Mouse (Mus musculus): ENCODE data around the gene Vgll4. TPM values are rescaled to one million over a fixed set of nuclear protein-coding genes. Genes with fewer than 3 reads are reported as not detected.

Vgll4 gene
- total and polyA plus RNA-seq, 3 experiments = 33.3 to 39.4 (median 35.0) TPM

DNA sequence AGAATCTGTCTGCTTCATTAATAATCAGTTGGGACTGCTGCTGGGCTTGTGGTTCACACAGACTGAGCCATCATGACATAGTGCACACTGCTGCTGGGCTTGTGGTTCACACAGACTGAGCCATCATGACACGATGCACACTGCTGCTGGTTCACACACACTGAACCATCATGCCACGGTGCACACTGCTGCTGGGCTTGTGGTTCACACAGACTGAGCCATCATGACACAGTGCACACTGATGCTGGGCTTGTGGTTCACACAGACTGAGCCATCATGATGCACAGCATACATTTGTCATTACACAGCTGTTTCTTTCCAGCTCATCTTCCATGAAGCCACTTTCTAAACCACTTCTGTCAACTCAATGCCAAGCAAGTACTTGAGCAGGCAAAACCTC, 30.1 kb downstream of the Vgll4 start:
- H3K4me1 ChIP-seq (ENCODE audit: insufficient read depth, low read depth, low read length) = peaks cover 3% of the 10 kb centered on the region; the same call in 1 of the 2 replicates
- H3K4me3 ChIP-seq (ENCODE audit: low read depth, low read length) = no peak overlapping the region
- H3K27me3 ChIP-seq (ENCODE audit: insufficient read depth, low read length) = peaks cover 5% of the 10 kb centered on the region
- no peak for DNase-seq (ENCODE audit: low spot score)
- H3K36me3 ChIP-seq (replicated peaks) = no peaks in the 10 kb centered on the region
- H3K9me3 ChIP-seq (replicated peaks) = no peaks in the 10 kb centered on the region
- no peak for ATAC-seq (ENCODE audit: extremely low read depth, insufficient number of reproducible peaks, low FRiP score, poor library complexity, severe bottlenecking)
- TF ChIP-seq TAL1 (conservative IDR thresholded peaks at IDR 0.05; ENCODE audit: low read depth, low read length) (no peak), POLR2AphosphoS5 (IDR thresholded peaks at IDR 0.05; ENCODE audit: insufficient replicate concordance, low read depth, low read length) (no peak), GATA1 (IDR thresholded peaks at IDR 0.05; ENCODE audit: borderline replicate concordance, low read length) (no peak)

DNA sequence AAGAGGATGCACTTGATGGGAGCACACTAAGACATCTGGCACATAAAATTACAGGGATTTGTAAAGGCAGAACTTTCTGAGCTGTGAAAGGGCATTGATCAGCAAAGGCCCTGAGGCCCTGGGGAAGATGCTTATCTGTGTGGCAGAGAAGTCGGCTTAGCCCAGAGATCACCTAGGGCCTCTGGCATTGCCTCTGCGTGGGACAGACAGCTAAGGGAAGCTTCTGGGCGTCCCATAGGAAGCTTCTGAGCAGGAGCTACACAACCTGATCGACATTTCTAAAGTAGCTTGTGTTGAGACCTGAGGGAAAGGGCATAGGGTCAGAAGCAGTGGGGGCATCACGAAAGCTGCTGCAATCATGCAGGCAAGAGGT, 32.9 kb downstream of the Vgll4 start:
- no peaks in the 10 kb centered on the region for H3K9me3 ChIP-seq (replicated peaks)
- TF ChIP-seq GATA1 (IDR thresholded peaks at IDR 0.05; ENCODE audit: borderline replicate concordance, low read length) (no peak), CTCF (IDR thresholded peaks at IDR 0.05; ENCODE audit: low read depth, low read length) (no peak), GATA2 (IDR thresholded peaks at IDR 0.05; ENCODE audit: borderline replicate concordance, low read depth, low read length) (no peak)
- H3K27me3 ChIP-seq (ENCODE audit: insufficient read depth, low read length) = peaks cover 12% of the 10 kb centered on the region
- DNase-seq (ENCODE audit: low spot score) (no peak), ATAC-seq (ENCODE audit: extremely low read depth, insufficient number of reproducible peaks, low FRiP score, poor library complexity, severe bottlenecking) (no peak)
- H3K4me1 ChIP-seq (ENCODE audit: insufficient read depth, low read depth, low read length) = peaks cover 3% of the 10 kb centered on the region; the same call in 1 of the 2 replicates
- no peak overlapping the region for H3K4me3 ChIP-seq (ENCODE audit: low read depth, low read length)
- no peaks in the 10 kb centered on the region for H3K36me3 ChIP-seq (replicated peaks)

DNA sequence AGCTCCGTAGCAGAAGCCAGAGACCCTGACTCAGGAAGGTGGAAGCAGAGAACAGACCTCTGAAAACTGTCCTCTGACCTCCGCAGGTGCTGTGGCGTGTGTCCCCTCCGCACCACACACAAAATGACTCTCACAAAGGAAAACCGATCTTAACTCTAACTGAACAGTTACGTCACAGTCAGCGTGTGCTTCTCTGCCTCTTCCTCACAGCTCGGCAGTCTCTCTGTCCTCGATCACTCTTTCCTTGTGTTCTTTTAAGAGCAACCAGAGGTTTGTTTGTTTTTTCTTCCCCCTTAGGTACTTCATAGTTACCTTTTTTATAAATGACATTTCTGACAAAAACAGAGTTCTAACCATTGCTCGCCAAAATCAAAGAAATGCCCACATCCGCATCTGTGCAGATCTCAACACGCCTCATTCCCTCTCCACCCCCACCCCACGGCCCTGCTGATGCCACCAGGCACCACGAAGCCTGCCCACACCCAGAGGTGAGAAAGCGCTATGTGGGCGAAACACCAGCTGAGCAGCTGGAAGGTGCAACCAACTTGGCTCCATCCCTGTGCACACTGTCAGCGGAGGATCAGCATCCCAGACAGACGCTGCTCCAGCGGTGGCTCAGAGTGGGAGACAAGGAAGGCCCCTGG, 33.4 kb downstream of the Vgll4 start:
- Histone ChIP-seq H3K4me1 (ENCODE audit: insufficient read depth, low read depth, low read length) (peaks cover 3% of the 10 kb centered on the region; the same call in 1 of the 2 replicates), H3K36me3 (replicated peaks) (no peaks in the 10 kb centered on the region), H3K4me3 (ENCODE audit: low read depth, low read length) (no peak overlapping the region), H3K9me3 (replicated peaks) (no peaks in the 10 kb centered on the region), H3K27me3 (ENCODE audit: insufficient read depth, low read length) (peaks cover 16% of the 10 kb centered on the region)
- ATAC-seq (ENCODE audit: extremely low read depth, insufficient number of reproducible peaks, low FRiP score, poor library complexity, severe bottlenecking) (no peak), DNase-seq (ENCODE audit: low spot score) (no peak)
- TF ChIP-seq TAL1 (conservative IDR thresholded peaks at IDR 0.05; ENCODE audit: low read depth, low read length) = no peak
- no peak for TF ChIP-seq CTCF (IDR thresholded peaks at IDR 0.05; ENCODE audit: low read depth, low read length)
- TF ChIP-seq GATA1 (IDR thresholded peaks at IDR 0.05; ENCODE audit: borderline replicate concordance, low read length) = no peak
- TF ChIP-seq GATA2 (IDR thresholded peaks at IDR 0.05; ENCODE audit: borderline replicate concordance, low read depth, low read length) = no peak
- TF ChIP-seq POLR2AphosphoS5 (IDR thresholded peaks at IDR 0.05; ENCODE audit: insufficient replicate concordance, low read depth, low read length) = no peak

DNA sequence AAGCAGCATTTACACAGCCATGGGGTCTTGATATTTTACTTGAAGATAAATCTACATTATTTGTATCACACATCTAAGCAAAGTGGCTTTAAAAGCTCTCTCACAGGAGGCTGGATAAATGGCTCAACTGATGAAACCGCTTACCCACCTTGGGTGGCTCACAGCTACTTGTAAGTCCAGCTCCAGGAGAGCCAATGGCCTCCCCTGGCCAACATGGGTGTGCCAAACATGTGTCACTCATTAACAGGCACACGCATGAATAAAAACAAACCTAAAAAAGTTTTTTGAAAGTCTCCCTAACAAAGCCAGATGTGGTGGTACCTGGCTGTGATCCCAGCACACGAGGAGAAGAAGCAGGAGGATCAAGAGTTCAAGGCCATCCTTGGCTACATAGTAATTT, 34.4 kb downstream of the Vgll4 start:
- H3K4me1 ChIP-seq (ENCODE audit: insufficient read depth, low read depth, low read length) = peaks cover 3% of the 10 kb centered on the region; the same call in 1 of the 2 replicates
- ATAC-seq (ENCODE audit: extremely low read depth, insufficient number of reproducible peaks, low FRiP score, poor library complexity, severe bottlenecking) (no peak), DNase-seq (ENCODE audit: low spot score) (no peak)
- no peaks in the 10 kb centered on the region for H3K36me3 ChIP-seq (replicated peaks)
- no peaks in the 10 kb centered on the region for H3K9me3 ChIP-seq (replicated peaks)
- H3K27me3 ChIP-seq (ENCODE audit: insufficient read depth, low read length) = peaks cover 23% of the 10 kb centered on the region
- TF ChIP-seq GATA1 (IDR thresholded peaks at IDR 0.05; ENCODE audit: borderline replicate concordance, low read length) (no peak), GATA2 (IDR thresholded peaks at IDR 0.05; ENCODE audit: borderline replicate concordance, low read depth, low read length) (no peak), POLR2AphosphoS5 (IDR thresholded peaks at IDR 0.05; ENCODE audit: insufficient replicate concordance, low read depth, low read length) (no peak), CTCF (IDR thresholded peaks at IDR 0.05; ENCODE audit: low read depth, low read length) (no peak), TAL1 (conservative IDR thresholded peaks at IDR 0.05; ENCODE audit: low read depth, low read length) (no peak)
- H3K4me3 ChIP-seq (ENCODE audit: low read depth, low read length) = no peak overlapping the region

DNA sequence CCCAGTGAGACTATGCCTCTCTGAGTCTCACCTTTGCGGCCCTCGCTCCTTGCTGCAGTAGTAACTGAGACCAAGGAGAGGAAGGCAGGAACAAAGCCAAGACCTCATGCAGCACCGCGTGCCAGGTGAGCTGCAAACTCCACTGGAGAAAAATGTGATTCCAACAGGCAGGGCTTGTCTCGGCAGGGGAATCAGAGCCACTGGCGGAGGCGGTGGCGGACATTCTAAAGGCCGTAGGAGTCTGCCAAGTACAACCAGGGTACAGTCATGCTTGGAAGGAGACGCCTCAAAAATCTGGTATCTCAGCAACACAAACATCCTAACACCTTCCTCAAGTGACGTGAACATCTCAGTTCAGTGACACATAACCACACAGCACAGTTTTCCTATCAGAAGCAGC, 35.7 kb downstream of the Vgll4 start:
- H3K27me3 ChIP-seq (ENCODE audit: insufficient read depth, low read length) = peaks cover 21% of the 10 kb centered on the region
- H3K36me3 ChIP-seq (replicated peaks) = no peaks in the 10 kb centered on the region
- no peaks in the 10 kb centered on the region for H3K9me3 ChIP-seq (replicated peaks)
- ATAC-seq (ENCODE audit: extremely low read depth, insufficient number of reproducible peaks, low FRiP score, poor library complexity, severe bottlenecking) = no peak
- DNase-seq (ENCODE audit: low spot score) = no peak
- no peak overlapping the region for H3K4me3 ChIP-seq (ENCODE audit: low read depth, low read length)
- TF ChIP-seq CTCF (IDR thresholded peaks at IDR 0.05; ENCODE audit: low read depth, low read length) = no peak
- H3K4me1 ChIP-seq (ENCODE audit: insufficient read depth, low read depth, low read length) = peaks cover 11% of the 10 kb centered on the region

DNA sequence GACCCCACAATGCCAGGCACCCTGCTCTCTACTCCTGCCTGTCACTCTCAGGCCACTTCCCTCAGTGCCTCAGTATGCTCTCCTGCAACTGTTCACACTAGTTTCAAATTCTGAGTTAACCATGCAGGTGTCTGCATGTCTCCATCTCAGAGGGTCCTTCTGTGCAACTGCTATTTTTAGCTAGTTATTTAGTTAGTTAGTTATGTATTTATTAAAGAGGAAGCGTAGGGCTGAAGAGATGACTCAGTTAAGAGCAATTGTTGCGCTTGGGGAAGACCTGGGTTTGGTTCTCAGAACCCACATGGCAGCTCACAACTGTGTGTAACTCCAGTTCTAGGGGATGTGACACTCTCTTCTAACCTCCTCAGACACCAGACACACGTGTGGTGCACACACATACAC, 36.8 kb downstream of the Vgll4 start:
- no peak for TF ChIP-seq GATA2 (IDR thresholded peaks at IDR 0.05; ENCODE audit: borderline replicate concordance, low read depth, low read length)
- TF ChIP-seq POLR2AphosphoS5 (IDR thresholded peaks at IDR 0.05; ENCODE audit: insufficient replicate concordance, low read depth, low read length) = no peak
- no peak for TF ChIP-seq TAL1 (conservative IDR thresholded peaks at IDR 0.05; ENCODE audit: low read depth, low read length)
- no peak for TF ChIP-seq GATA1 (IDR thresholded peaks at IDR 0.05; ENCODE audit: borderline replicate concordance, low read length)
- no peak for TF ChIP-seq CTCF (IDR thresholded peaks at IDR 0.05; ENCODE audit: low read depth, low read length)
- DNase-seq (ENCODE audit: low spot score) = no peak
- no peaks in the 10 kb centered on the region for H3K9me3 ChIP-seq (replicated peaks)
- no peaks in the 10 kb centered on the region for H3K36me3 ChIP-seq (replicated peaks)
- peaks cover 11% of the 10 kb centered on the region for H3K4me1 ChIP-seq (ENCODE audit: insufficient read depth, low read depth, low read length)
- H3K4me3 ChIP-seq (ENCODE audit: low read depth, low read length) = no peak overlapping the region
- no peak for ATAC-seq (ENCODE audit: extremely low read depth, insufficient number of reproducible peaks, low FRiP score, poor library complexity, severe bottlenecking)
- H3K27me3 ChIP-seq (ENCODE audit: insufficient read depth, low read length) = peaks cover 21% of the 10 kb centered on the region

DNA sequence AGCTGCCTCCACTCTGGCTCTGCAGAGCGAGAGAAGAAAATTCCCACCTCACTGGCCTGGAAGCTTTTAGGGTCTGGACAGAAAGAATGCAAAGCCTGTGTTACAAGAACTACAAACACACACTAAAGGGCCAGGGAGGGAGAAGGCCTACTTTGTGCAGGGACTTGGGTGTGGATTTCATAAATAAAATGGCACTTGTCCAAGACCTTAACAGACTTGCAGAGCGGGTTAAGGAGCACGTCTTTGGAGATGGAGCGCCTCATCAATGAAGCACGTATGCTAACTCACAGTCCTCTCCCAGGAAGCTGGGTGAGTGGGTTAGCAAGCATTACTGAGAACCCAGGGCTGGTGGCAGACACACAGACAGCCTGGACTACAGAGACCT, 37.7 kb downstream of the Vgll4 start:
- Histone ChIP-seq H3K36me3 (replicated peaks) (no peaks in the 10 kb centered on the region), H3K4me3 (ENCODE audit: low read depth, low read length) (no peak overlapping the region), H3K4me1 (ENCODE audit: insufficient read depth, low read depth, low read length) (peaks cover 8% of the 10 kb centered on the region), H3K9me3 (replicated peaks) (no peaks in the 10 kb centered on the region; the same call in 1 of the 2 replicates), H3K27me3 (ENCODE audit: insufficient read depth, low read length) (peaks cover 21% of the 10 kb centered on the region)
- DNase-seq (ENCODE audit: low spot score) (no peak), ATAC-seq (ENCODE audit: extremely low read depth, insufficient number of reproducible peaks, low FRiP score, poor library complexity, severe bottlenecking) (no peak)
- TF ChIP-seq GATA2 (IDR thresholded peaks at IDR 0.05; ENCODE audit: borderline replicate concordance, low read depth, low read length) (no peak), GATA1 (IDR thresholded peaks at IDR 0.05; ENCODE audit: borderline replicate concordance, low read length) (no peak), POLR2AphosphoS5 (IDR thresholded peaks at IDR 0.05; ENCODE audit: insufficient replicate concordance, low read depth, low read length) (no peak), CTCF (IDR thresholded peaks at IDR 0.05; ENCODE audit: low read depth, low read length) (no peak), TAL1 (conservative IDR thresholded peaks at IDR 0.05; ENCODE audit: low read depth, low read length) (no peak)
